Mouse (Mus musculus) brain, embryonic 14.5 days (tissue): ENCODE data around the gene Prrt1.

Experiments used
- CTCF ChIP-seq: fragments of 200-500 bp; IDR thresholded peaks from 2 replicates; pipeline ENCODE4 v1.5.1; 2012; ENCODE audit warnings: inconsistent platforms, mild to moderate bottlenecking, moderate library complexity, borderline replicate concordance; ENCODE audit not compliant: insufficient read depth, insufficient read length; ENCODE audit errors: extremely low read depth
- POLR2A ChIP-seq: fragments of 200-500 bp; IDR thresholded peaks from 2 replicates; pipeline ENCODE4 v1.6.1; 2012; ENCODE audit warnings: mild to moderate bottlenecking, inconsistent platforms, borderline replicate concordance; ENCODE audit not compliant: poor library complexity, insufficient read depth, insufficient read length, severe bottlenecking; ENCODE audit errors: extremely low read depth

DNA sequence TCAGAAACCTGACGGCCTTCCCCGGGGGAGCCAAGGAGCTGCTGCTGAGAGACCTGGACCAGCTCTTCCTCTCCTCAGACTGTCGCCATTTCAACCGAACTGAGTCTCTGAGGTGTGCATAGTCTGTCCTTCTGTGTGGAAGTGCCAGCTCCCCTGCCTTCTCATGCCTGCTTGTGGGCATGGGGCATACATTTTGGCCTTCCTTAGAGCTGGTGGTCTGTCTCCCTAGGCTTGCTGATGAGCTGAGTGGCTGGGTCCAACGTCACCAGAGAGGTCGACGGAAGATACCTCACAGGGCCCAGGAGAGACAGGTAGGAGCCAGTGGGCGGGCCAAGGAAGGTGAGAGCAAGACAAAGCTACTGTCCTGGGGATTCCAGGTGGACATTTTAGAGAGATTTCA lies 23.7 kb downstream of the Prrt1 start:
- TF ChIP-seq CTCF (no peak), POLR2A (no peak)
